Mouse (Mus musculus): Measurements from ENCODE around the gene Sbk2.

DNA sequence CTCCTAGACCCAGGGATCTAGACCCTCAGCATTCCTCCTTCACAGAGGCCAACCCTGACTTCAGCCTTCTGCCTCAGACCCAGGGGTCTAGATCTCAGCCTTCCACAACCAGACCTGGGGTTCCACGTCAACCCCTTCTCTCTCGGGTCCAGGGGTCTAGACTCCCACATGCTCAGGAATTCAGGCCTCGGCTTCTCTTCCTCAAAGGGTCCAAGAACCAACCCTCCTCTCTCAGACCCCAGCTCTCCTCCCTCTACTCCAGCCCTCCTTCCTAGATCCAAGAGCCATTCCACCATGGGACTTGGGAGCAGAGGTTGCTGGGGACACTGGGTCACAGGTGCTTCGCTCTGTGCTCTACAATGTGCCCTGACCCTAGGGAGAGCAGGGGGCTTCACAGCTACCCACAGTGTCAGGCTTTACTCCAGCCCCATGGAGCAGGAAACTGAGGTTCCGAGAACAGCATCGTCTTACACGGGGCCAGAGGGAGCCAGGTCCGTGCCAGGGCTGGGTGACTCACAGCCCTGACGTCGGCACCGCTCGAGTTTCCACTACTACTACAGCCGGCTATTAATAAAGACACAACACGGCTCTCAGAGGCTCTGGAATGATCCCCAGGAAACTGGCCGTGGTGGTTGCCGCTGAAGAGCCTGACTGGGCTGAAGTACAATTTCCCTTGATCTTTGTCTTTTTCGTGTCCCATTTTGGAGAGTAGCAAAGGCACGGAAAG, 8.3 kb upstream of the Sbk2 start:
- TF ChIP-seq CTCF (IDR thresholded peaks at IDR 0.05; ENCODE audit: extremely low read depth, insufficient read depth, low read length) (no peak), POLR2A (IDR thresholded peaks at IDR 0.05; ENCODE audit: extremely low read depth, insufficient read depth, low read length) (no peak)
